Mouse (Mus musculus) liver, postnatal 0 days (tissue): ENCODE measurements around the gene Mmachc.
"Not testable (repeated sequence)": the region's sequence is repeated elsewhere in the genome, so short reads cannot be mapped to it uniquely, and the experiment has no call there.

Experiments
- CTCF ChIP-seq: sonication (generic); IDR thresholded peaks from 2 replicates; pipeline ENCODE4 v1.5.1; 2016; ENCODE audit warnings: antibody characterized with exemption, low read depth
- EP300 ChIP-seq: IDR thresholded peaks from 2 replicates; pipeline ENCODE4 v1.6.1; 2016; ENCODE audit warnings: antibody characterized with exemption, low read depth, mild to moderate bottlenecking

DNA sequence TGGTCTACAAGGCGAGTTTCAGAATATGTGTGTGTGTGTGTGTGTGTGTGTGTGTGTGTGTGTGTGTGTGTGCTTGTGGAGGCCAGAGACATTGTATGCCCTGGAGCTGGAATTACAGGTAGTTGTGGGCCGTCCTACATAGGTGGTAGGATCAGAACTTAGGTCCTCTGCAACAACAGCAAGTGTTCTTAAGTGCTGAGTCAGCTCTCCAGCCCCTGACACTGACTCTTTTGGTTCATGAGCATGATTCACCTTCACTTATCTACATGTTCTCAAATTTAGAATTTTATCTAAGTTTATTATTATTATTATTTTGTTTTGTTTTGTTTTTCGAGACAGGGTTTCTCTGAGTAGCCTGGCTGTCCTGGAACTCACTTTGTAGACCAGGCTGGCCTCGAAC lies 27.7 kb downstream of the Mmachc start:
- not testable (repeated sequence) for TF ChIP-seq CTCF, EP300
